ENCODE assay signal across 23 mouse cellular contexts in genomic region chr6:73252396-73252795, GRCm38 (mm10). TPM values are rescaled to one million over a fixed set of nuclear protein-coding genes. Genes with fewer than 3 reads are reported as not detected.
"Had no signal": no experiment of that assay in that cellular context is flagged by ENCODE, and none has a peak within 500 bp of the region (broad histone marks: within the 10 kb centered on the region; RNA-seq: fewer than 3 reads in every experiment).

No protein-coding gene starts in this region.

- H3K4me2 ChIP-seq: limb, embryonic 12.5 days; limb, embryonic 15.5 days; lung, embryonic 15.5 days; midbrain, embryonic 13.5 days; neural tube, embryonic 13.5 days; stomach, embryonic 15.5 days had no signal

- H3K27me3 ChIP-seq: limb, embryonic 12.5 days; limb, embryonic 15.5 days; lung, embryonic 15.5 days; megakaryocyte, embryonic 14.5 days; midbrain, embryonic 13.5 days; neural tube, embryonic 13.5 days; stomach, embryonic 15.5 days had no signal

- DNase-seq: kidney, adult 11 months; layer of hippocampus, postnatal 36 days; left cerebral cortex, postnatal 4 days; lung, adult 18-20 months; lung, postnatal 10 days; lung, postnatal 36 days; retina, postnatal 1 day; right cerebral cortex, postnatal 25 days; thymus, postnatal 25 days had no signal

- H3K4me3 ChIP-seq: left cerebral cortex, adult 2 months; limb, embryonic 12.5 days; limb, embryonic 15.5 days; lung, embryonic 15.5 days; megakaryocyte, embryonic 14.5 days; midbrain, embryonic 10.5 days; midbrain, embryonic 13.5 days; myocyte; neural tube, embryonic 13.5 days; stomach, embryonic 15.5 days had no signal

- H3K9ac ChIP-seq: limb, embryonic 12.5 days; limb, embryonic 15.5 days; liver, embryonic 14.5 days; lung, embryonic 15.5 days; midbrain, embryonic 13.5 days; neural tube, embryonic 13.5 days; stomach, embryonic 15.5 days had no signal

- ATAC-seq: hindbrain, postnatal 0 days; inflammation-experienced regulatory T-cells, adult 6 months; midbrain, embryonic 13.5 days; midbrain, embryonic 16.5 days had no signal

- H3K27ac ChIP-seq: hindbrain, postnatal 0 days; left cerebral cortex, adult 2 months; limb, embryonic 12.5 days; limb, embryonic 15.5 days; liver, embryonic 14.5 days; lung, embryonic 15.5 days; midbrain, embryonic 10.5 days; midbrain, embryonic 13.5 days; neural tube, embryonic 13.5 days; stomach, embryonic 15.5 days had no signal

- H3K9me3 ChIP-seq: limb, embryonic 12.5 days; limb, embryonic 15.5 days; lung, embryonic 15.5 days; midbrain, embryonic 10.5 days; midbrain, embryonic 13.5 days; neural tube, embryonic 13.5 days; stomach, embryonic 15.5 days had no signal

RNA-seq across cellular contexts. Expression of gene Dnah6, which starts 30.9 kb away (rescaled TPM):
- polyA plus RNA-seq: limb, embryonic 12.5 days had no signal
